Mouse (Mus musculus): ENCODE results near the gene Sertad2. TPM values are rescaled to one million over a fixed set of nuclear protein-coding genes. Genes with fewer than 3 reads are reported as not detected.
A peak's percentile ranks its signal among the peaks of the same experiment; 100 is the strongest.

Sertad2 gene
- polyA plus RNA-seq, 1 experiment = 15.5 TPM

DNA sequence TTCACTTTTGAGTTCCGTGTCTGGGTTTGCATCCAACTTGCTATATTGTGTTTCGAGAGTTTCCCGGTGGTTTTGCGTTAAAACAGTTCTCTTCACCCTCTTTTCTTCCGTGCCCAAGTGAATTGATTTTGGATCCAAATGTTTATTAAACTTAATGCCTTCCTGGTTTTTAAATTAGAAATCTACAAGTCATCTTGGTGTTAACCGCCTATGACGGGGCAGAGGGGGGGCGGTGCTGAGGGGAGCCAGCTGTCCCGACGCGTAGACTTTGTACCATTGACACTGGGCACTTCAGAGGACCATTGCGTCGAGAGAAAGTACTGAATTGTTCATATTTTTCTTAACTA is 89.5 kb downstream of the Sertad2 start:
- Histone ChIP-seq H3K4me3 (replicated peaks; ENCODE audit: insufficient read depth, low read depth, low read length) (peak overlapping the region; percentile 61), H3K27me3 (ENCODE audit: control insufficient read depth, insufficient read depth, low read length) (no peaks in the 10 kb centered on the region), H3K4me1 (ENCODE audit: control insufficient read depth, insufficient read depth, low read length) (peaks cover 3% of the 10 kb centered on the region; the same call in 1 of the 2 replicates), H3K27ac (ENCODE audit: insufficient read depth, low read length) (no peak overlapping the region)
- DNase-seq = no peak
- TF ChIP-seq POLR2A (IDR thresholded peaks at IDR 0.05; ENCODE audit: borderline replicate concordance, insufficient read depth, low read length) (no peak), CTCF (IDR thresholded peaks at IDR 0.05; ENCODE audit: borderline replicate concordance, insufficient read depth, low read depth, low read length) (no peak)
- under 1% methylated on average over 13 of the region's 13 CpGs for WGBS

DNA sequence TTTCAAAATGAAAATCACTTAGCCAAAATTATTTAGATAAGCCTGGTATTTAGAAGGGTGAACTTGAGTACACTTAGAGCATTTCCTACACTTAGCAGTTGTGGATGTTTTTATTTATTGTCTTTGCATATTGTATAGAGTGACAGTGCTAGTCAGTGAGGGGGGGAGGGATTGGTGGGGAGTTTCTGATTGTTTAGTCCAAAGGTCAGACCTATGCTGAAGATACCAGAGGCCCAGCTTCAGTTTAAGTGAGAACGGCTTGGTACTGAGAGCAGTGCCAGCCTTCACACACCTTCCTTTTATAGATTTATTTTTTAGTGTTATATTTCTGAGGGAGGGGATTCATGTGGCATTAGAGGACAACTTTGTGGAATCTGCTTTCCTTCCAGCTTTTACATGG is 91.5 kb downstream of the Sertad2 start:
- no peaks in the 10 kb centered on the region for H3K4me1 ChIP-seq (ENCODE audit: control insufficient read depth, insufficient read depth, low read length)
- 97% methylated on average over 1 of the region's 1 CpGs for WGBS
- H3K27me3 ChIP-seq (ENCODE audit: control insufficient read depth, insufficient read depth, low read length) = no peaks in the 10 kb centered on the region
- H3K27ac ChIP-seq (ENCODE audit: insufficient read depth, low read length) = no peak overlapping the region
- no peak for DNase-seq
- no peak for TF ChIP-seq CTCF (IDR thresholded peaks at IDR 0.05; ENCODE audit: borderline replicate concordance, insufficient read depth, low read depth, low read length)
- no peak for TF ChIP-seq POLR2A (IDR thresholded peaks at IDR 0.05; ENCODE audit: borderline replicate concordance, insufficient read depth, low read length)
- H3K4me3 ChIP-seq (replicated peaks; ENCODE audit: insufficient read depth, low read depth, low read length) = no peak overlapping the region

- WGBS = 58% methylated on average over 6 of the region's 6 CpGs
- Histone ChIP-seq H3K27ac (ENCODE audit: insufficient read depth, low read length) (no peak overlapping the region), H3K4me3 (replicated peaks; ENCODE audit: insufficient read depth, low read depth, low read length) (no peak overlapping the region), H3K4me1 (ENCODE audit: control insufficient read depth, insufficient read depth, low read length) (no peaks in the 10 kb centered on the region), H3K27me3 (ENCODE audit: control insufficient read depth, insufficient read depth, low read length) (no peaks in the 10 kb centered on the region)
- no peak for DNase-seq
- TF ChIP-seq POLR2A (IDR thresholded peaks at IDR 0.05; ENCODE audit: borderline replicate concordance, insufficient read depth, low read length) = no peak
- no peak for TF ChIP-seq CTCF (IDR thresholded peaks at IDR 0.05; ENCODE audit: borderline replicate concordance, insufficient read depth, low read depth, low read length)
Measured at GRCm38 (mm10) chr11:20635646-20636045, 92.6 kb downstream of the Sertad2 start.

DNA sequence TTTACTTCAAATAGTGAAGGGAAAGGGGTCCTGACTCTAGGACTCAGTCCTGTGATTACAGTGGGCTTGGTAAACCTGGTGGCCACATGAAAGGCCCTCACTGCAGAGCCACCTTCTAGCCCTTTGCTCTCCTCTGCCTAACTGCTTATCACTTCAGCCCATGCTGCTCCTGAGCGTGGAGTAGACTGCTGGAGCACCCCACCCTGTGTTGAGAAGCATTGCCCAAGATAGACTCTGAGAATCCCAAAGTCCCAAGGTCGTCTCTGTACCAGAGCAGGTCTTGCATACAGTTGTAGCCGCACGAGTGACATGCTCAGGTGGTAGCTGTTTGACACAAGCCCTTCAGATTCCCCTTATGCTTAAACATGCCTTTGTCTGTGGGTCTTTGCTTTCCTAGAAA is 93.1 kb downstream of the Sertad2 start:
- H3K27me3 ChIP-seq (ENCODE audit: control insufficient read depth, insufficient read depth, low read length) = no peaks in the 10 kb centered on the region
- TF ChIP-seq CTCF (IDR thresholded peaks at IDR 0.05; ENCODE audit: borderline replicate concordance, insufficient read depth, low read depth, low read length) (no peak), POLR2A (IDR thresholded peaks at IDR 0.05; ENCODE audit: borderline replicate concordance, insufficient read depth, low read length) (no peak)
- no peak overlapping the region for H3K4me3 ChIP-seq (replicated peaks; ENCODE audit: insufficient read depth, low read depth, low read length)
- H3K4me1 ChIP-seq (ENCODE audit: control insufficient read depth, insufficient read depth, low read length) = no peaks in the 10 kb centered on the region
- no peak for DNase-seq
- H3K27ac ChIP-seq (ENCODE audit: insufficient read depth, low read length) = no peak overlapping the region
- 93% methylated on average over 4 of the region's 4 CpGs for WGBS

GRCm38 (mm10) chr11:20637060-20637459 is 94.0 kb downstream of the Sertad2 start:
- Histone ChIP-seq H3K27ac (ENCODE audit: insufficient read depth, low read length) (no peak overlapping the region), H3K4me1 (ENCODE audit: control insufficient read depth, insufficient read depth, low read length) (no peaks in the 10 kb centered on the region), H3K4me3 (replicated peaks; ENCODE audit: insufficient read depth, low read depth, low read length) (no peak overlapping the region), H3K27me3 (ENCODE audit: control insufficient read depth, insufficient read depth, low read length) (no peaks in the 10 kb centered on the region)
- TF ChIP-seq CTCF (IDR thresholded peaks at IDR 0.05; ENCODE audit: borderline replicate concordance, insufficient read depth, low read depth, low read length) = no peak
- TF ChIP-seq POLR2A (IDR thresholded peaks at IDR 0.05; ENCODE audit: borderline replicate concordance, insufficient read depth, low read length) = no peak
- no peak for DNase-seq

DNA sequence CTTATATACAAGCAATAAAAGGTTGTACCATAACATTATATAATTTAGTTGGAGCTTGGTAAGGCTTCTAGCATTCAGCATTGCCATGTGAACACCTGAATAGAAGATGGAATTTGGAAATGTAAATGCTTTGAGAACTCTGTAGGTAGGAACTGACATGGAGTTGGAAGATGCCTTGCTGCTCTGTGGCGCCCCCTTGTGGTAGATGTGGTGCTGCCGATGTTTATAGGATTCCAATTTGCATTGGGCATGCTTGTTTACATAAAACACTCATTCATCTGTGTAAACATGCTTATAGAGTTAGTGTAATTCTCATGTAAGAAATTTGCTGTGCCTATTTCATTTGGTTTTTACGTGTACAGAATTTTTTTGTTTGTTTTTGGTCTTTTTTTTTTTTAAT is 95.8 kb downstream of the Sertad2 start:
- 28% methylated on average over 3 of the region's 3 CpGs for WGBS
- Histone ChIP-seq H3K27ac (ENCODE audit: insufficient read depth, low read length) (no peak overlapping the region), H3K4me1 (ENCODE audit: control insufficient read depth, insufficient read depth, low read length) (no peaks in the 10 kb centered on the region; the same call in 1 of the 2 replicates), H3K4me3 (replicated peaks; ENCODE audit: insufficient read depth, low read depth, low read length) (no peak overlapping the region), H3K27me3 (ENCODE audit: control insufficient read depth, insufficient read depth, low read length) (no peaks in the 10 kb centered on the region)
- TF ChIP-seq POLR2A (IDR thresholded peaks at IDR 0.05; ENCODE audit: borderline replicate concordance, insufficient read depth, low read length) (no peak), CTCF (IDR thresholded peaks at IDR 0.05; ENCODE audit: borderline replicate concordance, insufficient read depth, low read depth, low read length) (peak; percentile 82)
- peak; percentile 71 to 81 for DNase-seq

DNA sequence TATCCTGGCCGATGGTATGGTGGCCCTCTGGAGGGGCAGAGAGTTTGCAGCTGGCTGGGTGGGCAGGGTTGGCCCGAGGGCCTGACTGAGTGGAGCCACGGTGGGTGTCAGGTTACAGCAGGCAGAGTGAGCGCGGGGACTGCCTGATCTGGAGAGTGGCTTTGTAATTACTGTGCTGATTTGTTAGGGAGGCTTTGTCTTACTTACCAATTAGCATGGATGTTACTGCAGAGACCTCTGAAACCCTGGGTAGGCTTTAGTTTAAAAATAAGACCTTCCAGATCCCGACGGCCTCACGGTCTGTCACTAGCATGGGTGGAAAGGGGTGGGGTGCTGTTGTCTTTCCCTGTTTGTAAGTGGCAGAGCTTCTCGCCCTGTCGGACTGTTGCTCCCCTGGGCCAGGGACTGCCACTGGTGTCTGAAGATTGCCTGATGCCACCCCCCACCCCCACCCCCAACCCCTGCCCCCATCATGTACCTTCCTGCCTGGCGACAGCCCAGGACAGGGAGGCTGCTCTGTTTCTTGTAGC is 96.9 kb downstream of the Sertad2 start:
- Histone ChIP-seq H3K27ac (ENCODE audit: insufficient read depth, low read length) (no peak overlapping the region), H3K4me1 (ENCODE audit: control insufficient read depth, insufficient read depth, low read length) (peaks cover 4% of the 10 kb centered on the region), H3K4me3 (replicated peaks; ENCODE audit: insufficient read depth, low read depth, low read length) (no peak overlapping the region), H3K27me3 (ENCODE audit: control insufficient read depth, insufficient read depth, low read length) (no peaks in the 10 kb centered on the region)
- TF ChIP-seq CTCF (IDR thresholded peaks at IDR 0.05; ENCODE audit: borderline replicate concordance, insufficient read depth, low read depth, low read length) (no peak), POLR2A (IDR thresholded peaks at IDR 0.05; ENCODE audit: borderline replicate concordance, insufficient read depth, low read length) (no peak)
- WGBS = 39% methylated on average over 11 of the region's 11 CpGs
- no peak for DNase-seq

- no peak overlapping the region for H3K4me3 ChIP-seq (replicated peaks; ENCODE audit: insufficient read depth, low read depth, low read length)
- H3K27me3 ChIP-seq (ENCODE audit: control insufficient read depth, insufficient read depth, low read length) = no peaks in the 10 kb centered on the region
- no peak for DNase-seq
- TF ChIP-seq CTCF (IDR thresholded peaks at IDR 0.05; ENCODE audit: borderline replicate concordance, insufficient read depth, low read depth, low read length) = no peak
- no peak for TF ChIP-seq POLR2A (IDR thresholded peaks at IDR 0.05; ENCODE audit: borderline replicate concordance, insufficient read depth, low read length)
- peaks cover 9% of the 10 kb centered on the region for H3K4me1 ChIP-seq (ENCODE audit: control insufficient read depth, insufficient read depth, low read length)
- H3K27ac ChIP-seq (ENCODE audit: insufficient read depth, low read length) = no peak overlapping the region
- 93% methylated on average over 5 of the region's 5 CpGs for WGBS
Measured at GRCm38 (mm10) chr11:20642321-20642720, 99.3 kb downstream of the Sertad2 start.

Measured in cerebellum, adult 2 months (tissue).